In the genomic region with DNA sequence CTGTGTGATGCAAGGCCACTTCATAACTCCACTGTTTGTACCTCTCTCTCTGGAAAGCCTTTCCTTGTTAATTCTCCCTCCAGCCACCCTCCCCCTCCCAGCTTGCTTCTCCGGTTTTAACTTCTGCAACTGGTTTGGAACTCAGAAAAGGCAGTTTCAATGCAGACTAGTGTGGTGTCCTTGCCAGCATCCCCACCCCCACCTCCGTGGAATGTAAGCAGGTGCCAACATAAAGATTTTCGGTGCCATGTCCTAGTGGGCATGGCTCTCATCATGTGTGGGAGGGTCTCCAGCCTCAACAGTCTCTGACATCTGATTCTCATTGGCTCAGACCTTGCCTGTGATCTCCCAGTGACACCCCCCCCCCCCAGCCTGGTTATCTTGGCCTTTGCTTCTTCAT, we compare ENCODE assay signal across 14 mouse cellular contexts.
"Had no signal": no experiment of that assay in that cellular context is flagged by ENCODE, and none has a peak within 500 bp of the region (broad histone marks: within the 10 kb centered on the region; RNA-seq: fewer than 3 reads in every experiment).

No protein-coding gene starts in this region.

- H3K27me3 ChIP-seq: limb, embryonic 13.5 days; liver, embryonic 15.5 days had no signal

- H3K4me2 ChIP-seq: limb, embryonic 13.5 days; liver, embryonic 11.5 days; liver, embryonic 15.5 days; lung, embryonic 14.5 days; neural tube, embryonic 15.5 days had no signal

- H3K9ac ChIP-seq: limb, embryonic 13.5 days; liver, embryonic 15.5 days; lung, embryonic 14.5 days; neural tube, embryonic 15.5 days had no signal

- H3K36me3 ChIP-seq: limb, embryonic 13.5 days; liver, embryonic 15.5 days; midbrain, embryonic 10.5 days; neural tube, embryonic 15.5 days had no signal

- H3K9me3 ChIP-seq: limb, embryonic 13.5 days; liver, embryonic 15.5 days; midbrain, embryonic 10.5 days; neural tube, embryonic 15.5 days had no signal

- H3K4me1 ChIP-seq: liver, embryonic 15.5 days had no signal

- DNase-seq: lung, embryonic 14.5 days; lung, postnatal 10 days; lung, postnatal 4 days; midbrain, embryonic 14.5 days; right cerebral cortex, adult 18-20 months; right cerebral cortex, postnatal 25 days; thymus, postnatal 36 days had no signal

- H3K27ac ChIP-seq: left cerebral cortex, adult 2 months; liver, embryonic 15.5 days; midbrain, embryonic 10.5 days; neural tube, embryonic 15.5 days had no signal

- H3K4me3 ChIP-seq: left cerebral cortex, adult 2 months; limb, embryonic 13.5 days; liver, embryonic 15.5 days; midbrain, embryonic 10.5 days; myocyte; neural tube, embryonic 15.5 days had no signal
